Mouse (Mus musculus) heart, postnatal 4 days (tissue): ENCODE results near the gene Rin2. TPM values are rescaled to one million over a fixed set of nuclear protein-coding genes. Genes with fewer than 3 reads are reported as not detected.

Experiments
- DNase-seq: peaks from one replicate; pipeline ENCODE4 v3.0.0; 2021
- total RNA-seq, 2 experiments: library from RNA; stranded (reverse); gene quantifications; 2 replicates each; pipeline ENCODE4 v1.2.3; 2021

The Rin2 gene
- total RNA-seq, 2 experiments from 2014 or later = 17.3 to 20.6 TPM

DNA sequence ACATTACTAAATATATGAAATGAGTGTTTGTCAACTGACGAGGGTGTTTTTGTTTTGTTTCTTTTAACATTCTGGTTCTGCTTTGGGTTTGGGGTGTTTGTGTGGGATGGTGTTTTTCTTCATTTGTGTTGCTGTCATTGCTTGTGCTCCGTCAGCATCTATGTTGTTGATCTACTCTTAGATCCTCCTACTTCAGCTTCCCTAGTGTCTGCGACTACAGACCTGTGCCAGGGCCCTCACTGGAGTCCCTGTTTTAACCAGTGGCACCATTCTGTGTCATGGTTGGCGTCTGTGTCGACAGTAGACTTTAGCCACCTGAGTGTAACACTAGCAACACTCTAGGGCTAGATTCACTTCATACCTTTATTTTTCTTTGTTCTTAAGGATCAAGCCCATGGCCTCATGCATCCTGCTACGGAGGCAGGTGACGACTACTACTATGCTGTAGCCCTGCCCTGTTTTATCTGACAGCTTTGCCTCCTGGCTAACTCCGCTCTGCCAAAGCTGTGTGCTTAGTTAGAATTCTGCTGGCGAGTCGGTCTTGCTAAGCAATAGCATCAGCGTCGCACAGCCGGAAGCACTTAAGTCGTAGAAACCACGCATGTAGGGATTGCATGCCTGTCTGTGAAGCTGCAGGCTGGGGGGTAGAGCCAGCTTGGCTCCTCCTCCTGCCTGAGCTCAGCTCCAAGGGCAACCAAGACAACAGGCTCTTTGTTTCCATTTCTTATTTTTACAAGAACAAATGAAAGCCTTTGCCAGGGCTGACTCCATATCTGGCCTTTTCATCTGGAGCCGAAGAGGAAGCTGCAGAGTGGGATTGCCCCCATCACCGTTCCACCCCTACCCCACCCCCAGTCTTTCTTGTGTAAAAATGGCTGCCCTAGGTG lies 157.2 kb downstream of the Rin2 start:
- DNase-seq = peak; percentile 66

DNA sequence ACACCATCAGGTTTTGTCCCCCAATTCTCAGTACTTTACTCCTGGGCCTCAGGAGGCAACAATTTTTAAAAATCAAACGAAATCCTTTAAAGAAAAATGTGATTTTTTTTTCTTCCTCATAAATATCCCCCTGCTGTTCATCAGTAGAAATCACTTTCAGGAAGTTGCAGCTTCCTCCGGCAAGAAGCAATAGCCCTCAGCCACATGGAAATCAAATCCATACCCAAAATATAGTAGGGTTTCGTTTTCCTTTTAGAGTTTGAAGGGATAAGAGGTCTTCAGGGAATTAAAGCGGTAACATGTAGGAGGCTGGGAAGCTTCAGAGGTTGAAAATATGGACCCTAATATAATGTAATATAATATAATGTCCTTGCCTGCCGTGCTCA lies 157.8 kb downstream of the Rin2 start:
- no peak for DNase-seq

DNA sequence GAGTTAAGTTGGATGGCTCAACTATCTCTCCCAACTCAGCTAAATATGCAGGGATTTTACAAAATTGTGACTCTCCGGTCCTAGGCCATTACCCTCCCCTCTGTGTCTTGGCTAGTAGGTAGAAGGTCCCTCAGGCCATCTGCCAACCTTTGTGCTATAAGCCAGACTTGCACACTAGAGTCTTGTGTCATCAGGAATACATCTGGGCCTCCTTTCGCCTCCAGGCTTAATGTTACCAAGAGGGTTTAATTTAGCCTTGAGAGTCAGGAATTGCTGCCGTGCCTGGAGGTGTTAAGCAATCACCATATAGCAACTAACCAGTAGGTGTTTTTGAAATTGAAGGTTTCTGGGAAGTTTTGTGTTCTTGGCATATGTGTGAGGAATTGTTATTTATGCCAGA lies 158.3 kb downstream of the Rin2 start:
- DNase-seq = peak; percentile 20

- no peak for DNase-seq
These were observed 160.9 kb downstream of the Rin2 start for GRCm38 (mm10) chr2:145835920-145836319.

GRCm38 (mm10) chr2:145838675-145839074 lies 163.7 kb downstream of the Rin2 start:
- DNase-seq = no peak

DNA sequence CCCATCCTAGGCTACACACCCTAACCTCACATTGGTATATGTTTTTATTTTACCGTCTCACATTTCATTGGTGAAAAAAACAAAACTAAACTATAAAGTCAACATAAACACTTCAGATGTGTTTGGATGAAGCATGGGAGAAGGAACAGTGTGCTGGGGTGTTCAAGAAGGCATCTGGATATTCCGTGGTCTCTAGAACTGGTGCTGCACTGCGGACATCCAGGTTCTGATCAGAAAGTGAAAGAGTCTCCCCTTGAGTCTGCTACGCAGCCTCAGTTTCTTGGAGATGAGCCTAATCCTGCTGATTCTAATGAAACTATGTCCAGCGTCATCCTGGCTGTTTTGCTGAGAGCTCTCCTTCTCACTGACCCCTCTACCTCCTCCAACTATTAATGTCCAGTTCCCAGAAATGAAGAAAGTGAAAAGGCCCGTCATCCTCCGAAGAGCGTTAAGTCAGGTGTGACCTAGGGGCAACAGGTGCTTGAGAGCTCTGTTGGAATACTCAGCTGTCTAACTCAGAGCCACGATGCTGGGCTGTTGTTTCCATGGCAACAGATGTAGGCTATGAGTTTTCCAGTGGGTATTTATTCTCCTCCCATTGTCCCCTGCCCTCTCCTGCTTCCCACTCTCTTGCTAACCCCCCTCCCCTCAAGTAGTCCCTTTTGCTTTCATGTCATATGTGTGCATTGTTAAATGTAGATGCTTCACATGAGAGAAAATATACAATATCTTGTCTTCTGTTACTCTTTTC lies 164.7 kb downstream of the Rin2 start:
- DNase-seq = no peak

GRCm38 (mm10) chr2:145840320-145840719 lies 165.3 kb downstream of the Rin2 start:
- DNase-seq = no peak

- DNase-seq = no peak
These were observed 166.2 kb downstream of the Rin2 start for GRCm38 (mm10) chr2:145840910-145841870.

- DNase-seq = no peak
These were observed 168.3 kb downstream of the Rin2 start for GRCm38 (mm10) chr2:145843322-145843721.

DNA sequence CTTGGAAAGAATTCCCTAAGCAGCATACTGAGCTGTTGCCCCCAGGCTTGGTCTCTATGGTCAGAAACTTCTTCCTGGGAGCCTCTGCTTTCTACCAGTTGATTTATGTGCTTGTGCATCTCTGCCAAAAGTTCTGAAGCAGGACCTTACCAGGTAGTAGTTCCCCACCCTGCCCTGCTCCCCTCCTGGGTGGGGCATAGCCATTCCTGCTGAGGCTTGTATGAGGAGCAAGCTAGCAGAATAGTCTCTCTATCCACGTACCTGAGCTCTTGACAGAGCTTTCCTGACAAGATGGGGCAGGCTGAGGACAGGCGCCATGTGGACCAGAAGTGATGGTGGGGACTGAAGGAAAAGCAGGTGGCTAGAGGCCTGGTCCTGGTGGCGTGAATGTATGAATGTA lies 171.6 kb downstream of the Rin2 start:
- no peak for DNase-seq

- DNase-seq = no peak
These were observed 174.3 kb downstream of the Rin2 start for GRCm38 (mm10) chr2:145849170-145849905.

DNA sequence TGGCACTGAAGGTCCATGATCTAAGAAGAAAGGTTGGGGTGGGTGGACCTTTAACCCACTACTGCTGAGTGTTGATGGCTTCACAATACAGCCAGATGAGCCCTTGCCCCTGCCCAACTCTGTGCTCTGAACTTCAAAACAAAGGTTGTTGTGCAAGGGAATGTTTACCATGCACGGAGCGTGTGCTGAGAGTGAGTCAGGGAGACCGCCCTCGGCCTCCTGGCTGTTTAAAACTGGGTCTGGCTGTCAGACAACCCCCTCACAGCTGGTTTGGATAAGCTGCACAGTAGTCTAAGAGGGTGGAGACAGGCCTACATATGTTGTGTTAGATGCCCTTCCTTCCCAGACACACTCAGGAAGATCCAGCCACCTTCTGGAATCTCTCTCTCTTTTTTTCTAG lies 175.8 kb downstream of the Rin2 start:
- no peak for DNase-seq

DNA sequence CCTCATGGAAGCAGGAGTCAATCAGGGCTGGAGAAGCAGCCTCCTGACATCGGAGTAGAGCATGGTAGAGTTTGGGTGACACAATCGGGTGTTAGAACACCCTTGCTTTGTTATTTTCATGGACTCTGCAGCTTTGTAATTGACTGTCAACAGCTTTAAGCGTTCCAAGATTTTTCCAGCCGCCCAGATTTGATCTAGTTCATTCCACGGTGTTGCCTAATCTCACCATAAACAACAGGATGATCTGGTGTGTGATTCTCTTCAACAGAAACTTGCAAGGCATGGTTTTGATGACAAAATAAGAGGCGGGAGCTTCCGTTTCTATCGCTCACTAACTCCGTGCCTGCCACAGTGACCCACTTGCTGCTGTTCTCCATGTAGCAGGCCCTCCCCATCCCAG lies 180.8 kb downstream of the Rin2 start:
- no peak for DNase-seq

DNA sequence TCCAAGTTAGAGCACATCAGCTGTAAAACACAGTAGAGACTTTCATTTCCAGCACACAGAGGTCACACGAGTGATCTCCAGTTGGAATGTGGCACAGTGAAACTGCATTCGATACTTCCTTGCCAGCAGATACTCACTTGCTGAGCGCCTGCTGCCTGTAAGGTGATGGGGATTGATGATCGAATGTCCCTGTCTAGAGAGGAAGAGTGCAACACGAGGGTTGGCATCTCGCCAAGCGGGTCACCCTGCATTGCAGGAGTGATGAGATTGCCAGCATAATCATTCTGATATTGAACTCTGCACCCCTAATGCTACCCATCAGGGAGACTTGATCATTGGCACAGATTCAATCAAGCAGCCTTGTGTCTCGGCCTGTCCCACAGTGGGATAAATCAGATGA lies 182.8 kb downstream of the Rin2 start:
- no peak for DNase-seq

- peak; percentile 43 for DNase-seq
These were observed 184.5 kb downstream of the Rin2 start for GRCm38 (mm10) chr2:145859442-145859931.

DNA sequence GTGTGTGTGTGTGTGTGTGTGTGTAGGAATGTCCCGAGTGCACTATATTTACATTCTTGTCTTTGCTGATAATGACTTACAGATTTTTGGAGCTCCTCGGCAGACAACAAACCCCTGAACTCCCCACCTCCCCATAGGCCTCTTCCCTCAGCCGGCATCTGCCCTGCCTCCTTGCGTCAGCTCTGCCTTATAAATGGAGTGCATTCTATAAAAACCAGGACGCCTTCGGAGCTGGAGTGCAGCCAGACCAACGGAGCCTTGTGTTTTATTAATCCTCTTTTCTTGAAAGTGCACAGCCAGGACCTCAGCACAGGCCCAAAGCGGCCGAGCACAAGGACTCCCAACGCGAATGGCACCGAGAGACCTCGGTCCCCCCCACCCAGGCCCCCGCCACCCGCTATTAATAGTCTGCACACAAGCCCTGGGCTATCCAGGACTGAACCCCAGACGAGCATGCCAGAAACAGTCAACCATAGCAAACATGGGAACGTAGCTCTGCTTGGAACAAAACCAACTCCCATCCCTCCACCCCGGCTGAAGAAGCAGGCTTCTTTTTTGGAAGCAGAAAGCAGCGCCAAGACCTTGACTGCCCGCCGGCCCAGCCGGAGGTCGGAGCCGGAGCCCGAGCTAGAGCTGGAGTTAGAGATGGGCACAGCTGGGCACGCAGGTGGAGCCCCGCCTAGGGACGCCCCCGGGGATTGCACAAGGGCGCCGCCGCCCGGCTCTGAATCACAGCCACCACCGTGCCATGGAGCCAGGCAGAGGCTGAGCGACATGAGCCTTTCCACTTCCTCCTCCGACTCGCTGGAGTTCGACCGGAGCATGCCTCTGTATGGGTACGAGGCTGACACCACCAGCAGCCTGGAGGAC lies 185.2 kb downstream of the Rin2 start:
- peak; percentile 86 for DNase-seq

GRCm38 (mm10) chr2:145861193-145862123 lies 186.4 kb downstream of the Rin2 start:
- peak; percentile 46 for DNase-seq

DNA sequence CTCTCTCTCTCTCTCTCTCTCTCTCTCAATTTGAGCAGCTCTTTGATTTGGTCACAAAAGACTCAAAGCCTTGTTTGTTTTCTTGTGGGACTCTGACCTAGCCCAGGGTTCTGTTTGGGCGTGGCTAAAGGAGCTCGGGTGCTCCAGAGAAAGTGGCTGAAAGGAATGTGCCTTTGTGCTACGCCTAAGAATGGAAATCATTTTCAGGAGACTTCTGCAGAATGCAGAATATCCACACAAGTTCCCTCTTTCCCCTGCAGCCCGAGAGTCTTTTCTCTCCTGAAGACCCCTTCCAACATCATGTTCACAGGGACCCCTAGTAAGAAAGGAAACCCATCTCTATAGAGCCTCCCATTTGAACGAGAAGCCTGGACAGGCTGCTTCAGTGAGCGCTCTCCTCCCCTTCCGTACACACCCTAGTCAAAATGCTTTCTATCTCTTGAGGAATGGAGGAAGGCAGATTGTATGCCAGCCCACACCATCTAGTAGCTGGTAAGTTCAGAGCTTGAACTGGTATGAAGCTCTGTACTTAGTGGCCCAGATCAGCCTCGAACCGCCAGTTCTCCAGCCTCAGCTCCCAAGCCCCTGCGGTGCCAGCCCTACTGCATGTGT lies 187.3 kb downstream of the Rin2 start:
- no peak for DNase-seq

DNA sequence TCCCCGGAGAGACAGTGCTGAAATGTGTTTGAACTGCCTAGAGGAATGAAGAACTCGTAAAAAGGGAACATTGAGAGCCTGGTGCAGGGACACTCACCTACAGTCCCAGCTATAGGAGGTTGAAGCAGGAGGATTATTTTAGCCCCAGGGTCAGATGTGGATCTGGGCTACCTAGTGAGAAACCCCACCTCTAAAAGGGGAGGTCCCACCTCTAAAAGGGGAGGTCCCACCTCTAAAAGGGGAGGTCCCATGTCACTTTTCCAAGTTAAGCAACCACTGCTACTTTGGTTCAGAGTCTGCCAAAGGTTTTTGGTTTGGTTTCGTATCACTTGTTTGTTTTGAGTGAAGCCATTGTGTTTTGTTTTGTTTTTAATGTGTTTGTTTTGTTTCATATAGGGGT lies 190.3 kb downstream of the Rin2 start:
- no peak for DNase-seq
